Mouse (Mus musculus) CH12.LX (cell line): ENCODE measurements around the gene Setx. TPM values are rescaled to one million over a fixed set of nuclear protein-coding genes. Genes with fewer than 3 reads are reported as not detected.
A peak's percentile ranks its signal among the peaks of the same experiment; 100 is the strongest.

Experiments
- DNase-seq: peaks from one replicate; pipeline ENCODE4 v3.0.0-alpha.2; 2013; ENCODE audit errors: extremely low read depth
- H3K27ac ChIP-seq: 2 replicates; pipeline ENCODE4 v1.5.1; 2012; ENCODE audit warnings: low read depth, mild to moderate bottlenecking, control low read depth, moderate library complexity; ENCODE audit not compliant: insufficient read depth
- H3K27me3 ChIP-seq: replicated peaks from 2 replicates; pipeline ENCODE3; 2012; ENCODE audit warnings: inconsistent platforms
- H3K36me3 ChIP-seq, 2 experiments: replicated peaks in 1 of 2; 2 replicates each; pipeline versions ENCODE3 to v1.6.1; 2012; ENCODE audit warnings: inconsistent platforms in 1 of 2, low read length in 1 of 2, mild to moderate bottlenecking in 1 of 2, mixed read lengths in 1 of 2, moderate library complexity in 1 of 2; ENCODE audit not compliant: control insufficient read depth in 1 of 2, insufficient read depth in 1 of 2
- H3K4me1 ChIP-seq, 2 experiments: 2 replicates each; pipeline ENCODE4 v1.6.1; 2012; ENCODE audit warnings: inconsistent platforms in 1 of 2, moderate library complexity in 1 of 2; ENCODE audit not compliant: insufficient read depth in 2 of 2, control insufficient read depth in 1 of 2
- H3K4me2 ChIP-seq: 2 replicates; pipeline ENCODE4 v1.6.1; 2012; ENCODE audit warnings: low read depth, mild to moderate bottlenecking, control low read depth; ENCODE audit not compliant: poor library complexity, insufficient read depth, severe bottlenecking
- H3K4me3 ChIP-seq, 3 experiments: fragments of 150-350 bp in 1 of 3; sonication (generic) in 1 of 3; replicated peaks in 1 of 3; 2 replicates each; pipeline versions ENCODE3 to v1.5.1; 2011 to 2012; ENCODE audit warnings: low read depth in 2 of 3, low read length in 2 of 3, mild to moderate bottlenecking in 2 of 3, moderate library complexity in 2 of 3, control low read depth in 1 of 3, improper control_type of control experiment in 1 of 3, inconsistent platforms in 1 of 3, mixed read lengths in 1 of 3; ENCODE audit not compliant: poor library complexity in 1 of 3
- H3K79me2 ChIP-seq: replicated peaks from 2 replicates; pipeline ENCODE4 v1.6.1; 2012; ENCODE audit warnings: mild to moderate bottlenecking, moderate library complexity; ENCODE audit not compliant: control insufficient read depth, poor library complexity, insufficient read depth, severe bottlenecking; ENCODE audit errors: extremely low read depth
- H3K9ac ChIP-seq: 2 replicates; pipeline ENCODE4 v1.6.1; 2012; ENCODE audit warnings: low read depth, mild to moderate bottlenecking, control low read depth, moderate library complexity; ENCODE audit not compliant: insufficient read depth
- H3K9me3 ChIP-seq: replicated peaks from 2 replicates; pipeline ENCODE3; 2012; ENCODE audit warnings: low read length, inconsistent platforms, mixed read lengths
- BHLHE40 ChIP-seq: IDR thresholded peaks from 2 replicates; pipeline ENCODE4 v1.6.1; 2011; ENCODE audit warnings: mild to moderate bottlenecking, low read depth, low read length, improper control_type of control experiment
- CHD2 ChIP-seq: IDR thresholded peaks from 2 replicates; pipeline ENCODE4 v1.6.1; 2011; ENCODE audit warnings: low read length, improper control_type of control experiment
- CTCF ChIP-seq, 2 experiments: IDR thresholded peaks in 1 of 2; conservative IDR thresholded peaks in 1 of 2; 2 replicates each; pipeline ENCODE4 v1.5.1; 2011 to 2012; ENCODE audit warnings: low read depth in 2 of 2, low read length in 2 of 2, improper control_type of control experiment in 1 of 2, inconsistent platforms in 1 of 2, mild to moderate bottlenecking in 1 of 2, moderate library complexity in 1 of 2
- E2F4 ChIP-seq: IDR thresholded peaks from 2 replicates; pipeline ENCODE4 v1.6.1; 2011; ENCODE audit warnings: low read depth, low read length, improper control_type of control experiment; ENCODE audit not compliant: insufficient replicate concordance
- ELF1 ChIP-seq: IDR thresholded peaks from 2 replicates; pipeline ENCODE4 v1.6.1; 2014; ENCODE audit warnings: low read depth, mild to moderate bottlenecking, inconsistent platforms, low read length, improper control_type of control experiment
- ETS1 ChIP-seq: conservative IDR thresholded peaks from 2 replicates; pipeline ENCODE4 v1.6.1; 2012; ENCODE audit warnings: low read depth, mild to moderate bottlenecking, inconsistent platforms, low read length, improper control_type of control experiment, moderate library complexity
- GABPA ChIP-seq: IDR thresholded peaks from 2 replicates; pipeline ENCODE4 v1.6.1; 2012; ENCODE audit warnings: low read depth, low read length, improper control_type of control experiment, inconsistent platforms; ENCODE audit not compliant: insufficient replicate concordance
- HCFC1 ChIP-seq: IDR thresholded peaks from 2 replicates; pipeline ENCODE4 v1.6.1; 2012; ENCODE audit warnings: low read depth, mild to moderate bottlenecking, inconsistent platforms, low read length, improper control_type of control experiment
- JUN ChIP-seq: IDR thresholded peaks from 2 replicates; pipeline ENCODE4 v1.6.1; 2011; ENCODE audit warnings: low read depth, mild to moderate bottlenecking, low read length, improper control_type of control experiment, moderate library complexity; ENCODE audit not compliant: insufficient read depth
- JUND ChIP-seq: conservative IDR thresholded peaks from 2 replicates; pipeline ENCODE4 v1.6.1; 2011; ENCODE audit warnings: low read depth, low read length, improper control_type of control experiment
- KAT2A ChIP-seq: IDR thresholded peaks from 2 replicates; pipeline ENCODE4 v1.6.1; 2012; ENCODE audit warnings: low read length, improper control_type of control experiment, inconsistent platforms; ENCODE audit not compliant: insufficient replicate concordance
- MAZ ChIP-seq: IDR thresholded peaks from 2 replicates; pipeline ENCODE4 v1.6.1; 2012; ENCODE audit warnings: low read depth, mild to moderate bottlenecking, inconsistent platforms, low read length, improper control_type of control experiment, moderate library complexity
- MEF2A ChIP-seq: IDR thresholded peaks from 2 replicates; pipeline ENCODE4 v1.6.1; 2014; ENCODE audit warnings: low read depth, mild to moderate bottlenecking, inconsistent platforms, low read length, improper control_type of control experiment, borderline replicate concordance
- MXI1 ChIP-seq: IDR thresholded peaks from 2 replicates; pipeline ENCODE4 v1.6.1; 2011; ENCODE audit warnings: mild to moderate bottlenecking, low read depth, low read length, improper control_type of control experiment
- MYC ChIP-seq: IDR thresholded peaks from 2 replicates; pipeline ENCODE4 v1.6.1; 2011; ENCODE audit warnings: low read depth, mild to moderate bottlenecking, improper control_type of control experiment, low read length
- NELFE ChIP-seq: IDR thresholded peaks from 2 replicates; pipeline ENCODE4 v1.6.1; 2011; ENCODE audit warnings: low read depth, low read length, improper control_type of control experiment
- NRF1 ChIP-seq: IDR thresholded peaks from 2 replicates; pipeline ENCODE4 v1.6.1; 2014; ENCODE audit warnings: low read depth, mild to moderate bottlenecking, inconsistent platforms, low read length, improper control_type of control experiment, moderate library complexity
- POLR2A ChIP-seq: IDR thresholded peaks from 2 replicates; pipeline ENCODE4 v1.6.1; 2011; ENCODE audit warnings: low read depth, mild to moderate bottlenecking, improper control_type of control experiment, low read length
- RCOR1 ChIP-seq: conservative IDR thresholded peaks from 2 replicates; pipeline ENCODE4 v1.6.1; 2012; ENCODE audit warnings: low read depth, mild to moderate bottlenecking, inconsistent platforms, low read length, improper control_type of control experiment
- SIN3A ChIP-seq: IDR thresholded peaks from 2 replicates; pipeline ENCODE4 v1.6.1; 2012; ENCODE audit warnings: low read length, improper control_type of control experiment, inconsistent platforms
- TCF12 ChIP-seq: IDR thresholded peaks from 2 replicates; pipeline ENCODE4 v1.6.1; 2014; ENCODE audit warnings: low read depth, mild to moderate bottlenecking, inconsistent platforms, low read length, improper control_type of control experiment
- UBTF ChIP-seq: IDR thresholded peaks from 2 replicates; pipeline ENCODE4 v1.6.1; 2012; ENCODE audit warnings: low read depth, mild to moderate bottlenecking, inconsistent platforms, low read length, improper control_type of control experiment, moderate library complexity
- USF1 ChIP-seq: IDR thresholded peaks from 2 replicates; pipeline ENCODE4 v1.6.1; 2014; ENCODE audit warnings: low read depth, mild to moderate bottlenecking, inconsistent platforms, low read length, improper control_type of control experiment
- USF2 ChIP-seq: conservative IDR thresholded peaks from 2 replicates; pipeline ENCODE4 v1.6.1; 2011; ENCODE audit warnings: low read depth, low read length, improper control_type of control experiment
- ZMIZ1 ChIP-seq: IDR thresholded peaks from 2 replicates; pipeline ENCODE4 v1.6.1; 2012; ENCODE audit warnings: low read depth, mild to moderate bottlenecking, inconsistent platforms, low read length, improper control_type of control experiment
- ZNF384 ChIP-seq: IDR thresholded peaks from 2 replicates; pipeline ENCODE4 v1.6.1; 2012; ENCODE audit warnings: low read depth, low read length, improper control_type of control experiment, inconsistent platforms
- dilution Hi-C: fragments of 300-500 bp; cut with MboI; formaldehyde crosslinking; loops from 2 replicates; pipeline ENCODE4 v1.14.3; 2020; ENCODE audit warnings: low sequenced_read_pairs; ENCODE audit not compliant: extremely low pct_unique_long_range_greater_than_20kb, extremely low pct_ligation_motif_present
- in situ Hi-C: fragments of 300-500 bp; cut with MboI; formaldehyde crosslinking; loops from 3 replicates; pipeline ENCODE4 v1.14.3; 2019; ENCODE audit warnings: low sequenced_read_pairs, low pct_ligation_motif_present, low pct_unique_long_range_greater_than_20kb, mixed read lengths
- polyA plus RNA-seq: library from polyadenylated mRNA; unstranded; fragments of >175 nt; gene quantifications from 2 replicates; pipeline ENCODE4 v1.2.1, GENCODE M21; 2012; ENCODE audit warnings: low read depth; ENCODE audit not compliant: insufficient read length
- total RNA-seq, 2 experiments: library from RNA; depleted of rRNA; stranded (reverse); fragments of 300-350 nt in 1 of 2; fragments of >200 nt in 1 of 2; gene quantifications; 2 replicates each; pipeline ENCODE4 v1.2.3; 2012 to 2014

The Setx gene
- total and polyA plus RNA-seq, 3 experiments: 18.0 to 20.2 (median 20.0) TPM

DNA sequence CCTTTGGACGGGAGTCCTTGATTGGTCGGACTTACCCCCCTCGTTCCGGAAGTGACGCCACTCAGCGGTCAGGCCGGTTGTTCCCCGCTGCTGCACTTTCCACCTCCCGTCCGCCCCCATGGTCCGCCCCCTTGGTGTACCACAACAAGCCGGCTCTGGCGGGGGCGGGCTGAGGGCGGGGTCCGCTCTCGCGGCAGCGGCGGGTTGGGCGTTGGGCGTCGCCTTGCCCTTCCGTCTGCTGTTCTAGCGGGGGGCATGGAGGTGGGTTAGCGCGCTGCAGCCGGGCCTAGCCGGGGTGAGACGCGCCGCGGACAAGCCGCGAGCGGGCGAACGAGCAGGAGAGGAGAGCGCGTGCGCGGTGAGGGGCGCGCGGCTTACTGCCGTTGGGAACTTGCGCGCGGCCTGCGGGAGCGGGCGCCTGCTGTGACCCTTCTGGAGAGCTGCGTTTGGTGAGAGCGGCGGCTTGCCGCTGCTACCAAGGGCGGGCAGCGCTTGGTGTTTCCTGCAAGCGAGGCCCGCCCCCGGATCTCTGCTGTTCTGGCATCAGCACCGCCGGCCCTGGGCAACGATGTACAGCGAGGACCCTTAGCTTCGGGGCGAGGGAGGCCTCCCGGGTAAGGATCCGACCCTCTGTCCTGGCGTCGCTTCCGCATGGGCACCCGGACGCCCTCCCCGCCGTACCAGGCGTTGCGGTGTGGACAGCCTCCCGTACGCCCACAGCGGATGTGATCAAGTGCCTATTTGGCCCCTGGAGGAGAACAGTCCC is 1.1 kb downstream of the Setx start:
- H3K27ac ChIP-seq: peak overlapping the region; percentile 90
- H3K27me3 ChIP-seq: peaks cover 2% of the 10 kb centered on the region
- peak overlapping the region; percentile 75 to 81 (median 79) for H3K4me3 ChIP-seq
- DNase-seq: peak; percentile 99
- in situ Hi-C loops: no loop called here
- peaks cover 4 to 15% of the 10 kb centered on the region in 2 experiments; a peak in 3 of 4 replicates for H3K4me1 ChIP-seq
- H3K79me2 ChIP-seq: peaks cover 5% of the 10 kb centered on the region
- H3K4me2 ChIP-seq: peak overlapping the region; percentile 55; the same call in 1 of the 2 replicates
- TF ChIP-seq BHLHE40 (no peak), RCOR1 (0 out of 2 replicates have a peak, but pooled peaks have one; percentile 26), ZNF384 (no peak), ETS1 (no peak), POLR2A (peak; percentile 68), MEF2A (peak; percentile 40), USF1 (no peak), TCF12 (peak; percentile 77), GABPA (no peak), JUN (no peak), E2F4 (peak; percentile 54; the same call in 1 of the 2 replicates), MYC (0 out of 2 replicates have a peak, but pooled peaks have one; percentile 22), ZMIZ1 (peak; percentile 62; the same call in 1 of the 2 replicates), MXI1 (peak; percentile 82; the same call in 1 of the 2 replicates), NRF1 (peak; percentile 74), NELFE (peak; percentile 74), MAZ (peak; percentile 93), JUND (no peak), KAT2A (0 out of 2 replicates have a peak, but pooled peaks have one; percentile 22), CTCF (conservative IDR thresholded peaks at IDR 0.05 in 1 of 2, IDR thresholded peaks at IDR 0.05 in 1 of 2; ENCODE audit: low read depth in 2 of 2, low read length in 2 of 2) (no peak), UBTF (no peak; the same call in 1 of the 2 replicates), CHD2 (peak; percentile 55; the same call in 1 of the 2 replicates), SIN3A (peak; percentile 82; the same call in 1 of the 2 replicates), USF2 (no peak), ELF1 (peak; percentile 72), HCFC1 (peak; percentile 73)
- TF ChIP-seq, all 38 proteins: peak for 16
- H3K36me3 ChIP-seq: peaks cover 16 to 26% of the 10 kb centered on the region in 2 experiments
- peak overlapping the region; percentile 73 for H3K9ac ChIP-seq
- dilution Hi-C loops: no loop called here
- H3K9me3 ChIP-seq: no peaks in the 10 kb centered on the region
